Mouse (Mus musculus) left cerebral cortex, adult 8-10 months (tissue): ENCODE measurements at regions not wholly inside any gene's neighbourhood (a gene's known extent, or its start where the extent isn't known, plus 50 kb on each side); places are given as distances from the start of the nearest gene placed in this dataset.

Experiments used
- DNase-seq, 2 experiments: peaks; one replicate each; pipeline ENCODE4 v3.0.0; 2022; ENCODE audit warnings: low spot score in 2 of 2

DNA sequence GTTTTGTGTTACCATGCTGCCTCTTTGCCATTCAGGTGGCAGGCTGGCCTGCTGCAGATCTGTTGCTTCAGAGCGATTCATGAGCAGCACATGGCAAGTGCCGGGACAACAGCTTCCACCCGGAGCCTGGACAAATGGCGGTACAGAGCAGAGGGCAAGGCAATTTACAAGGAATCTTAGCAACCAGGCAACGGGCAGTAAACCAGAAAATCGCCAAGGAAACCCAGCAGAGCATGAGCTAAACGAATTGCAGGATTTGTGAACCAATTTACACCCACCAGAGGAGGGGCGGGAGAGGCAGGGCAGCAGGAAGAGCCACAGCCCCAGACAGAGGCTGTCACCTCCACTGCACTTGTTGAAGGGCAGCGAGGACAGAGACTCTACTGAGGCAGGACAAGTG is 60.5 kb upstream of the Loxl4 start:
- peak; percentile 34 to 58 for DNase-seq

DNA sequence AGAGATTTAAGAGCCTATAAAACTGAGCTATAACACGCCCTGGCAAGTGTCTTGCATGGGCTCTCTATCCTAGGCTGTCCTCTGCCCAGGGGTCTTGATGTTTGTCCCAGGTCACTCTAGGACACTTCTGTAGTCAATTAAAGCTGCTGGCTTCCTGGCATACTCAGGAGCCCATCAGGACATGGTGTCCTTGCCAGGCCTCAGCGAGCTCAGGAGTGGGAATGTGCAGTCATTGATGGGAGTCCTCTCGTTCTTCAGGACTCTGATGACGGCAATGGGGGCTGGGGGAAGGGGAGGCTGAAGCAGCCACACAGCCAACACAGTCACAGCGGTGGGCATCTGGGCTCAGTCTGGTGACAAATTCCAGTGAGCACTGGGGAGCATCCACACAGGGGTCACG is 57.3 kb upstream of the Loxl4 start:
- no peak for DNase-seq

DNA sequence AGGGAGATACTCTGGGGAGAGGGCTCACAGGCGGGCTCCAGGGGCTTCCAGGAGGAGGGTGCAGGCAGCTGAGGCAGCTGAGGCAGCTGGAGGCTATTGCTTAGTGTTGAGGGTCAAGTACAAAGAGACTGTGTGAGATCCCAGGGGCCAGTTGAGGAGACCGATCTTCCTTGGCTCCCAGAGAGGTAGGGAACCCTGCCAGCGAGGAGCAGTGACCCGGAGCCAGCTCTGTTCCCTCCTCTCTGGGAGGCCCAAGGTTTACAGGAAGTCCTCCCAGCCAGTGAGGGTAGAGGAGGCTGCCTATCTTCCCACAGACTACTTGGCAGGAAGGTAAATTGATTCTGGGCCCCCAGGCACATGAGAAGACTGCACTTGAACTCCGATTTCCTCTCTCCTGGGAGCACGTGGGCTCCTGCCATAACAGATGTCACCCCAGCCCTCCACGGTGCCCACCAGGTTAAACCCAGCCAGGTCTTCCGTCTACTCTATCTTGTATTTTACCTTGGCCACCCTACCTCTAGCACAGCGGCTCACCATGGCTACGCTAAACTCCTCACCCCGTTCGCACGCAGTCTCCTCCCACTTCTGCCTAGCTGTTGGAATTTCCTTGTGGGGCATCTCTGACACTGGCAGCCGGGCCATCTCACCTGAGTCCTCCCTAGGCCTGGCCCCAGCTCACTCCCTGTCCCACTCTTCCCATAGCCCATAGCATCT is 55.9 kb upstream of the Loxl4 start:
- DNase-seq, result no peak

DNA sequence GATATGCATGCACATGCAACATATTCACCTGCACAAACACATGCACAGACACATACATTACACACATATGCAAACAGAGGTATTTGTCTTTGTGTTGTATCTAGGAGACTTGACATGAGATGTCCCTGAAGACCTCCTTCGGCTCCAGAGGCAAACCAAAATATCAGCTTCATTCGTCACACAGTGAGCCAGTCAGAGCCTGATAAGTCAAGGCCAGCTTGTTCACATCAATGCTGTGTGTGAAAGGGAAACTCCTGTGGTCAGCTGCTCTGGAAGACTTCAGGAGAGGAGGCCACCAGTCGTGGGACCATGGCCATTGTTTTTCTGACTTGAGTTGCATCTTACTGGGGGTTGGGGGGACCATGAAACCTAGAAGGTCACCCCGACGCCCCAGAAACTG is 54.3 kb upstream of the Loxl4 start:
- DNase-seq, result no peak
